Mouse (Mus musculus) erythroblast, embryonic 14.5 days (primary cell): Measurements from ENCODE around the gene Dido1.

Experiments used
- GATA1 ChIP-seq: IDR thresholded peaks from 2 replicates; pipeline ENCODE4 v1.6.1; 2012; ENCODE audit warnings: low read length, inconsistent platforms, mixed read lengths
- TAL1 ChIP-seq: IDR thresholded peaks from 3 replicates; pipeline ENCODE4 v1.6.1; 2012; ENCODE audit warnings: low read length, inconsistent platforms, mixed read lengths

DNA sequence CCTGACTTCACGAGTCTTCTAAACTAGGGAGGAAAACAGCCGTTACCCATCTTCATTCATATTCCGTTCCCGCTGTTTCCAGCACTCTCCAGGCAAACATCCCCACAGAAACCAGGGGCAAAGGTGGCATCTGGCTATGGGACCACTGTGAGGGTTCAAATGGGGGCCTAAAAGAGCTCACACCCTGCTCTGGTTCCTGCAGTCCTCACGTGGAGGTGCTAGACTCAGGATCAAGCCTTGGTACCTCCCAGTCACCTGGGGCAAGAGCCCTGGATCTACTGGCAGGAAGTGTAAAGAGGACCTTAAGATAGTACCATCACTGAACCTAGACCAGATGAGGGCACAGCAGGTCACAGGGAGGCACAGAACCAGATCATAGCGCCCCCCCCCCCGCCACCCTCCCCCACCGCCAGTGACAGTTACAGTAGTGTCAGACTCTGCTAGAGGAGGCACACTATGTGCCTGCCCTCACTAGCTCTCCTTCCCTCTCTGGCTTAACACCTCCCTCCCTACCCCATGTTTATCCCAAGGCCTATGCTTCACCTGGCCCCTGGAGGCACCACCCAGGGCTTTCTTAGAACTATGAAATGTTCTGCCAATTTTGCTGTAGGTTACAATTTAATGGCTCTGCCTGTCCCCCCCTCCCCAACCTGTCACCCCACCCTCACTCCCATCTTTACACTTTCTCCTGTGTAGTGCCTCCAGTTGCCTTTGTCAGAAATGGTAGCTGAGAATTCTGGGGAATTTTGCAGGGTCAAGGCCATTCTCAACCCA lies 16.2 kb upstream of the Dido1 start:
- TF ChIP-seq TAL1: no peak
- TF ChIP-seq GATA1: no peak
